Mouse (Mus musculus): ENCODE data around the gene Nox3. TPM values are rescaled to one million over a fixed set of nuclear protein-coding genes. Genes with fewer than 3 reads are reported as not detected.

Gene Nox3
- total and polyA plus RNA-seq, 2 experiments from 2014 or later = not detected

- no peaks in the 10 kb centered on the region for H3K27me3 ChIP-seq (ENCODE audit: insufficient read depth, low read length)
- no peaks in the 10 kb centered on the region for H3K9me3 ChIP-seq (ENCODE audit: low read length)
- H3K4me1 ChIP-seq (ENCODE audit: insufficient read depth, low read length) = no peaks in the 10 kb centered on the region
- H3K9ac ChIP-seq (replicated peaks; ENCODE audit: low read length) = peak overlapping the region; percentile 52
- WGBS = 11% methylated on average over 21 of the region's 21 CpGs
- no peaks in the 10 kb centered on the region for H3K36me3 ChIP-seq (ENCODE audit: insufficient read depth, low read length)
- TF ChIP-seq CTCF (IDR thresholded peaks at IDR 0.05; ENCODE audit: low read depth) = peak; percentile 44
- peak; percentile 76 for DNase-seq (ENCODE audit: low spot score)
- H3K27ac ChIP-seq = peak overlapping the region; percentile 85
- peak overlapping the region; percentile 57 for H3K4me2 ChIP-seq (ENCODE audit: low read depth, low read length)
- ATAC-seq = peak; percentile 92
- peak overlapping the region; percentile 31 for H3K4me3 ChIP-seq (ENCODE audit: low read length)
Measured at GRCm38 (mm10) chr17:3610928-3611780, 84.9 kb downstream of the Nox3 start.

GRCm38 (mm10) chr17:3610307-3610754, 85.7 kb downstream of the Nox3 start:
- peak; percentile 70 for ATAC-seq
- no peak overlapping the region for H3K4me3 ChIP-seq (ENCODE audit: low read length)
- H3K27me3 ChIP-seq (ENCODE audit: insufficient read depth, low read length) = no peaks in the 10 kb centered on the region
- no peaks in the 10 kb centered on the region for H3K36me3 ChIP-seq (ENCODE audit: insufficient read depth, low read length)
- WGBS = 30% methylated on average over 7 of the region's 7 CpGs
- no peak for TF ChIP-seq CTCF (IDR thresholded peaks at IDR 0.05; ENCODE audit: low read depth)
- H3K9ac ChIP-seq (replicated peaks; ENCODE audit: low read length) = peak overlapping the region; percentile 52; the same call in 1 of the 2 replicates
- H3K9me3 ChIP-seq (ENCODE audit: low read length) = no peaks in the 10 kb centered on the region
- H3K4me2 ChIP-seq (ENCODE audit: low read depth, low read length) = peak overlapping the region; percentile 57
- H3K27ac ChIP-seq = peak overlapping the region; percentile 85
- peak; percentile 48 for DNase-seq (ENCODE audit: low spot score)
- no peaks in the 10 kb centered on the region for H3K4me1 ChIP-seq (ENCODE audit: insufficient read depth, low read length)

GRCm38 (mm10) chr17:3602954-3603672, 92.9 kb downstream of the Nox3 start:
- WGBS = 89% methylated on average over 6 of the region's 6 CpGs
- ATAC-seq (no peak), DNase-seq (ENCODE audit: low spot score) (no peak)
- H3K27me3 ChIP-seq (ENCODE audit: insufficient read depth, low read length) = no peaks in the 10 kb centered on the region
- H3K9me3 ChIP-seq (ENCODE audit: low read length) = no peaks in the 10 kb centered on the region
- no peaks in the 10 kb centered on the region for H3K4me1 ChIP-seq (ENCODE audit: insufficient read depth, low read length)
- no peaks in the 10 kb centered on the region for H3K36me3 ChIP-seq (ENCODE audit: insufficient read depth, low read length)
- no peak for TF ChIP-seq CTCF (IDR thresholded peaks at IDR 0.05; ENCODE audit: low read depth)
- no peak overlapping the region for H3K4me2 ChIP-seq (ENCODE audit: low read depth, low read length)
- no peak overlapping the region for H3K27ac ChIP-seq
- H3K9ac ChIP-seq (replicated peaks; ENCODE audit: low read length) = no peak overlapping the region
- H3K4me3 ChIP-seq (ENCODE audit: low read length) = no peak overlapping the region

GRCm38 (mm10) chr17:3598393-3598792, 97.7 kb downstream of the Nox3 start:
- no peaks in the 10 kb centered on the region for H3K9me3 ChIP-seq (ENCODE audit: low read length)
- no peaks in the 10 kb centered on the region for H3K36me3 ChIP-seq (ENCODE audit: insufficient read depth, low read length)
- H3K4me3 ChIP-seq (ENCODE audit: low read length) = no peak overlapping the region
- ATAC-seq = no peak
- no peak for TF ChIP-seq CTCF (IDR thresholded peaks at IDR 0.05; ENCODE audit: low read depth)
- DNase-seq (ENCODE audit: low spot score) = no peak
- WGBS = 71% methylated on average over 1 of the region's 1 CpGs
- H3K4me1 ChIP-seq (ENCODE audit: insufficient read depth, low read length) = no peaks in the 10 kb centered on the region
- H3K4me2 ChIP-seq (ENCODE audit: low read depth, low read length) = no peak overlapping the region
- no peak overlapping the region for H3K9ac ChIP-seq (replicated peaks; ENCODE audit: low read length)
- H3K27me3 ChIP-seq (ENCODE audit: insufficient read depth, low read length) = no peaks in the 10 kb centered on the region
- no peak overlapping the region for H3K27ac ChIP-seq

GRCm38 (mm10) chr17:3597866-3598265, 98.2 kb downstream of the Nox3 start:
- Histone ChIP-seq H3K27ac (no peak overlapping the region), H3K4me3 (ENCODE audit: low read length) (no peak overlapping the region), H3K4me1 (ENCODE audit: insufficient read depth, low read length) (no peaks in the 10 kb centered on the region), H3K9me3 (ENCODE audit: low read length) (no peaks in the 10 kb centered on the region), H3K4me2 (ENCODE audit: low read depth, low read length) (no peak overlapping the region), H3K27me3 (ENCODE audit: insufficient read depth, low read length) (no peaks in the 10 kb centered on the region), H3K36me3 (ENCODE audit: insufficient read depth, low read length) (no peaks in the 10 kb centered on the region), H3K9ac (replicated peaks; ENCODE audit: low read length) (no peak overlapping the region)
- TF ChIP-seq CTCF (IDR thresholded peaks at IDR 0.05; ENCODE audit: low read depth) = no peak
- 32% methylated on average over 1 of the region's 1 CpGs for WGBS
- ATAC-seq (0 out of 2 replicates have a peak, but pooled peaks have one; percentile 40), DNase-seq (ENCODE audit: low spot score) (peak; percentile 15)

GRCm38 (mm10) chr17:3597130-3597529, 98.9 kb downstream of the Nox3 start:
- no peak for TF ChIP-seq CTCF (IDR thresholded peaks at IDR 0.05; ENCODE audit: low read depth)
- H3K4me2 ChIP-seq (ENCODE audit: low read depth, low read length) = no peak overlapping the region
- 76% methylated on average over 1 of the region's 1 CpGs for WGBS
- H3K36me3 ChIP-seq (ENCODE audit: insufficient read depth, low read length) = no peaks in the 10 kb centered on the region
- ATAC-seq (no peak), DNase-seq (ENCODE audit: low spot score) (no peak)
- no peak overlapping the region for H3K27ac ChIP-seq
- no peaks in the 10 kb centered on the region for H3K4me1 ChIP-seq (ENCODE audit: insufficient read depth, low read length)
- H3K4me3 ChIP-seq (ENCODE audit: low read length) = no peak overlapping the region
- H3K27me3 ChIP-seq (ENCODE audit: insufficient read depth, low read length) = no peaks in the 10 kb centered on the region
- no peaks in the 10 kb centered on the region for H3K9me3 ChIP-seq (ENCODE audit: low read length)
- H3K9ac ChIP-seq (replicated peaks; ENCODE audit: low read length) = no peak overlapping the region

Other genes with a start within 250 kb of the Nox3 start
- 0.37 and 8.1 TPM in 2 replicates for gene Cldn20, start 163.7 kb downstream of the Nox3 start, total RNA-seq (2014; rRNA removed)
- 0.29 and 0.46 TPM in 2 replicates for gene Cldn20, start 163.7 kb downstream of the Nox3 start, polyA plus RNA-seq (2015; fragmentation: Nextera tagmentation; extraction: Ambion mirVana)
- 10.9 and 18.5 TPM in 2 replicates for gene Tfb1m, start 138.5 kb downstream of the Nox3 start, total RNA-seq (2014; rRNA removed)
- gene Tfb1m, start 138.5 kb downstream of the Nox3 start, polyA plus RNA-seq (2015; fragmentation: Nextera tagmentation; extraction: Ambion mirVana) = 7.9 and 9.2 TPM in 2 replicates